Mouse (Mus musculus) lung, adult 2 months (tissue): Measurements from ENCODE around the gene Ergic3. TPM values are rescaled to one million over a fixed set of nuclear protein-coding genes. Genes with fewer than 3 reads are reported as not detected.

Experiments
- DNase-seq: peaks from one replicate; pipeline ENCODE4 v3.0.0; 2022
- H3K4me1 ChIP-seq: fragments of 200-500 bp; 2 replicates; pipeline ENCODE4 v1.6.1; 2011; ENCODE audit warnings: low read length; ENCODE audit not compliant: control insufficient read depth, insufficient read depth
- H3K4me3 ChIP-seq: fragments of 200-500 bp; replicated peaks from 2 replicates; pipeline ENCODE3; 2011; ENCODE audit warnings: low read depth, mild to moderate bottlenecking, control low read depth, low read length; ENCODE audit errors: extremely low read depth
- CTCF ChIP-seq: fragments of 200-500 bp; IDR thresholded peaks from 2 replicates; pipeline ENCODE4 v1.5.1; 2011; ENCODE audit warnings: mild to moderate bottlenecking, low read length, control low read depth; ENCODE audit not compliant: insufficient read depth
- POLR2A ChIP-seq: fragments of 200-500 bp; IDR thresholded peaks from 2 replicates; pipeline ENCODE4 v1.6.1; 2011; ENCODE audit warnings: low read depth, mild to moderate bottlenecking, control low read depth, low read length, borderline replicate concordance; ENCODE audit errors: extremely low read depth
- WGBS: fragments of 180-500 bp; shearing (Covaris S2); methylation state at CpG from one replicate; pipeline ENCODE4 v1.1.7; 2018; 5-methylcytosine and 5-hydroxymethylcytosine counted together
- polyA plus RNA-seq: library from polyadenylated mRNA; depleted of rRNA; stranded (reverse); fragments of >200 nt; gene quantifications from 2 replicates; pipeline ENCODE4 v1.2.3, GENCODE M21; 2012

Ergic3 gene
- polyA plus RNA-seq, 1 experiment = 260 TPM

DNA sequence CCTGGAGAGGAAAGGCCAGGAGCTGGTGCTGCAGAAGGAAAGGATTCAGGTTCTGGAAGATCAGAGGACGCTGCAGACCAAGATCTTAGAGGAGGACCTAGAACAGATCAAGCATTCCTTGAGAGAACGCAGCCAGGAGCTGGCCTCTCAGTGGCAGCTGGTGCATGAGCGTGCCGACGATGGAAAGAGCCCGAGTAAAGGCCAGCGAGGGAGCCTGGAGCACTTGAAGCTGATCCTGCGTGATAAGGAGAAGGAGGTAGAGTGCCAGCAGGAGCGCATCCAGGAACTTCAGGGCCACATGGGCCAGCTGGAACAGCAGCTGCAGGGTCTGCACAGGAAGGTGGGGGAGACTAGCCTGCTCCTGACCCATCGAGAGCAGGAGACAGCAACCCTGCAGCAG, 16.7 kb upstream of the Ergic3 start:
- H3K4me3 ChIP-seq = no peak overlapping the region
- no peaks in the 10 kb centered on the region for H3K4me1 ChIP-seq
- no peak for DNase-seq
- WGBS = 83% methylated on average over 10 of the region's 10 CpGs
- TF ChIP-seq POLR2A = no peak
- no peak for TF ChIP-seq CTCF

DNA sequence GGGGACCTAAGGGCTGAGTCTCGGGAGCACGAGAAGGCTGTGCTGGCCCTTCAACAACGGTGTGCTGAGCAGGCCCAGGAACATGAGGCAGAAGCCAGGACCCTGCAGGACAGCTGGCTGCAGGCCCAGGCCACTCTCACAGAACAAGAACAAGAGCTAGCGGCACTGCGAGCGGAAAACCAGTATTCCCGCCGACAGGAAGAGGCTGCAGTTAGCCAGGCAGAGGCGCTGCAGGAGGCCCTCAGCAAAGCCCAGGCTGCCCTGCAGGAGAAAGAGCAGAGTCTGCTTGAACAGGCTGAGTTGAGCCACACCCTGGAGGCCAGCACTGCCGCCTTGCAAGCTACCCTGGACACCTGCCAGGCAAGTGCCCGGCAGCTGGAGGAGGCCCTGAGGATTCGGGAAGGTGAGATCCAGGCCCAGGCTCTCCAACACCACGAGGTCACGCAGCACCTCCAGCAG, 16.0 kb upstream of the Ergic3 start:
- TF ChIP-seq CTCF = no peak
- peak; percentile 58 for DNase-seq
- Histone ChIP-seq H3K4me3 (no peak overlapping the region), H3K4me1 (no peaks in the 10 kb centered on the region)
- WGBS = 58% methylated on average over 14 of the region's 14 CpGs

- TF ChIP-seq CTCF (no peak), POLR2A (no peak)
- no peak overlapping the region for H3K4me3 ChIP-seq
- 87% methylated on average over 4 of the region's 4 CpGs for WGBS
- DNase-seq = no peak
- H3K4me1 ChIP-seq = no peaks in the 10 kb centered on the region
Measured at GRCm38 (mm10) chr2:156005393-156005792, 2.5 kb upstream of the Ergic3 start.

GRCm38 (mm10) chr2:156018106-156018505, 10.3 kb downstream of the Ergic3 start:
- no peak overlapping the region for H3K4me3 ChIP-seq
- 89% methylated on average over 3 of the region's 3 CpGs for WGBS
- no peak for TF ChIP-seq POLR2A
- TF ChIP-seq CTCF = no peak
- H3K4me1 ChIP-seq = no peaks in the 10 kb centered on the region
- no peak for DNase-seq

DNA sequence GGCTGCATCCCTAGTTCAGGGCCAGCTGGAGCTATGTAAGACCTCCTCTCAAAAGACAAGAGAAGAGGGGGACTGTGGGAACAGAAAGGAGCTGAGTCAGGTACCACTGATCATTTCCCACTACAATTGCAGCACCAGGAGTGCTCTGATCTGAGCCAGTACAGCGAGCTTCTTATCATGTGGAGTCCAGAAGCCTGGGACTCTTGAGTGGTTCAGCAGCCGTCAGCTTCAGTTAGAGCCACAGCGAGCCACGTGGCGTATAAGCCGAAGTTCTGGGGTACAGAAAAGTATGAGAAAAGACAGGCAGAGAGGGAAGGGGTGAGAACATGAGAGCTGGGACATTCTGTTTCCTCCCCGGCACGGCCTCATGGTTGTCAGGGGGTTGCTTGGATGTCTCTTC, 13.4 kb downstream of the Ergic3 start:
- no peaks in the 10 kb centered on the region for H3K4me1 ChIP-seq
- H3K4me3 ChIP-seq = no peak overlapping the region
- DNase-seq = no peak
- WGBS = 81% methylated on average over 8 of the region's 8 CpGs
- TF ChIP-seq CTCF (no peak), POLR2A (no peak)

GRCm38 (mm10) chr2:156021765-156022164, 13.9 kb downstream of the Ergic3 start:
- TF ChIP-seq POLR2A (no peak), CTCF (no peak)
- Histone ChIP-seq H3K4me1 (no peaks in the 10 kb centered on the region), H3K4me3 (no peak overlapping the region)
- DNase-seq = no peak
- 70% methylated on average over 2 of the region's 2 CpGs for WGBS

GRCm38 (mm10) chr2:156025482-156025881, 17.6 kb downstream of the Ergic3 start:
- no peak for TF ChIP-seq CTCF
- TF ChIP-seq POLR2A = no peak
- Histone ChIP-seq H3K4me1 (no peaks in the 10 kb centered on the region), H3K4me3 (no peak overlapping the region)
- DNase-seq = no peak

GRCm38 (mm10) chr2:156039390-156039789, 31.5 kb downstream of the Ergic3 start:
- TF ChIP-seq POLR2A = no peak
- TF ChIP-seq CTCF = no peak
- no peak for DNase-seq
- WGBS = 88% methylated on average over 3 of the region's 3 CpGs
- no peaks in the 10 kb centered on the region for H3K4me1 ChIP-seq
- H3K4me3 ChIP-seq = no peak overlapping the region

DNA sequence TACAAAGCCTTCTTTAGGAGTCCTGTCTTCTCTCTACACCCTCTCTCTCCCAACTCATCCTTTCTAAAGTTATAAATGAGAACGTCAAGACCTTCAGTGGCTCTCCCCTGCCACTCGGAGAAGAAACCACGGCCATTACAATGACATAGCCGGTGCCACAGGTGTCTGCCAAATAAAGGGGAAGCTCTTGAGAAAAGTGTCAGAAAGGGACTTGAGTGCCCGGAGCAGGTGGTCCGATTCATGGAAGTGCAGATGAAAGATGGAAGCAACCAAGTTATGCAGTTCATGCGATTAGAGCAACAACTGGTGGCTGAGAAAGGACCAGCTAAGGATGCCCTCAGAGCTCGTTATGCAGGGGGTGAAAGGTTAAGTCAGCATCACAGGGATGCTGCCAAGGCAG, 35.1 kb downstream of the Ergic3 start:
- 73% methylated on average over 8 of the region's 8 CpGs for WGBS
- TF ChIP-seq CTCF = no peak
- TF ChIP-seq POLR2A = no peak
- no peak for DNase-seq
- Histone ChIP-seq H3K4me1 (no peaks in the 10 kb centered on the region), H3K4me3 (no peak overlapping the region)

GRCm38 (mm10) chr2:156047929-156048328, 40.1 kb downstream of the Ergic3 start:
- 10% methylated on average over 19 of the region's 19 CpGs for WGBS
- no peak for TF ChIP-seq CTCF
- no peak for TF ChIP-seq POLR2A
- no peak overlapping the region for H3K4me3 ChIP-seq
- no peaks in the 10 kb centered on the region for H3K4me1 ChIP-seq
- DNase-seq = peak; percentile 13

DNA sequence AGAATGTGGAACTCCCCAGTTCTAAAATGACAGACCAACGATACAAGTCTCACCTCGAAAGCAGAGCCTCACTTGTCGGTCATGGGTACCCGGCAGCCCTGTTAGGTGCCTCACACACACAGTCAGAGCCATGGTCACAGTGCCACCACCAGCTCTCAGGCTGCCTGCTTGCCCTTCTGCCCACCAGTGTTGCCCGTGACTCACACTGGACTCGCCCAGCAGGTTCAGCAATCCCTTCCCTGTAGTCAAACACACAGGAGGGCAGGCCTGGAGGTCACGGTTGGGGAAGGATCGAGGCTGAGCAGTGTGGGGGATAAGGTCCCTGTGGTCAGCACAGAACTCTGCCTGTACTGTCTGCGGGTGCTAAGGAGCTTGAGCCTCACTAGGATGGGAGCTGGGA, 45.0 kb downstream of the Ergic3 start, which contains the start of gene Fer1l4:
Gene Fer1l4, minus strand, starts transcription at position 132 of the 400 bp plus-strand sequence.
- DNase-seq = no peak
- TF ChIP-seq POLR2A = no peak
- TF ChIP-seq CTCF = no peak
- WGBS = 74% methylated on average over 9 of the region's 9 CpGs
- H3K4me1 ChIP-seq = peaks cover 3% of the 10 kb centered on the region; the same call in 1 of the 2 replicates
- no peak within 1 kb of the TSS for H3K4me3 ChIP-seq
